Mouse (Mus musculus): ENCODE measurements around the gene C9.

GRCm38 (mm10) chr15:6461381-6461780 lies 16.3 kb downstream of the C9 start:
- TF ChIP-seq CTCF (IDR thresholded peaks at IDR 0.05; ENCODE audit: low read depth, low read length) (no peak), EP300 (IDR thresholded peaks at IDR 0.05; ENCODE audit: insufficient read depth, low read depth, low read length) (no peak)

All from ES-Bruce4 (cell line).